Mouse (Mus musculus): ENCODE results near the gene Zfp273.
A peak's percentile ranks its signal among the peaks of the same experiment; 100 is the strongest.
"Not testable (repeated sequence)": the region's sequence is repeated elsewhere in the genome, so short reads cannot be mapped to it uniquely, and the experiment has no call there.

Gene Zfp273

GRCm38 (mm10) chr13:67813710-67814660, at the start of gene Zfp273:
Zfp273 (plus strand) TSS chr13:67813740.
- DNase-seq (ENCODE audit: low spot score in 2 of 2), result peak; percentile 58 to 82

- DNase-seq (ENCODE audit: low spot score in 2 of 2), result peak; percentile 46 to 73
These were observed 34.0 kb upstream of the Zfp273 start, which contains the start of gene Zfp493 for GRCm38 (mm10) chr13:67779265-67780221. Zfp493 (plus strand) TSS chr13:67779693.

DNA sequence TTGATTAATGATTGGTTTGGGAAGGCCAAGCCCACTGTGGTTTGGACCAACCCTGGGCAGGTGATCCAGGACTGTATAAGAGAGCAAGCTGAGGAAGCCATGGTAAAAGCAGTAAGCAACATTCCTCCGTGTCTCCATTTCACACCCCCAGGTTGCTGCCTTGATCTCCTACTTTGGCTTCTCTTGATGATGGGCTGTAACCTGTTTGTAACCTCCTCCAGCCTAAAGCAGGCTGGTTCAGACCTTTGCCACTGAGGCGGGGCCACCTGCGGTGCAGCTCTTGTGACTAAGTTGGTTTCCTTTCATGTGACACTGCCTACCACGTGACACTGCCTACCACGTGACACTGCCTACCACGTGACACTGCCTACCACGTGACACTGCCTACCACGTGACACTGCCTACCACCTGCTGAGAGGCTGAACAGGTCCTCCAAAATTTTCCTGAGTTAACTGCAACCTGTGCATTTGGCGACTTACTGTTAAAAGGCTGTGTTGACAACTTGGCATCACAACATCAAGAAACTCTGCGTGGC, 21.6 kb upstream of the Zfp273 start:
- no peak for DNase-seq (ENCODE audit: low spot score in 2 of 2)

GRCm38 (mm10) chr13:67798618-67799017, 14.9 kb upstream of the Zfp273 start:
- DNase-seq (ENCODE audit: low spot score in 2 of 2), result no peak

GRCm38 (mm10) chr13:67799151-67799550, 14.4 kb upstream of the Zfp273 start:
- DNase-seq (ENCODE audit: low spot score in 2 of 2), result not testable (repeated sequence)

DNA sequence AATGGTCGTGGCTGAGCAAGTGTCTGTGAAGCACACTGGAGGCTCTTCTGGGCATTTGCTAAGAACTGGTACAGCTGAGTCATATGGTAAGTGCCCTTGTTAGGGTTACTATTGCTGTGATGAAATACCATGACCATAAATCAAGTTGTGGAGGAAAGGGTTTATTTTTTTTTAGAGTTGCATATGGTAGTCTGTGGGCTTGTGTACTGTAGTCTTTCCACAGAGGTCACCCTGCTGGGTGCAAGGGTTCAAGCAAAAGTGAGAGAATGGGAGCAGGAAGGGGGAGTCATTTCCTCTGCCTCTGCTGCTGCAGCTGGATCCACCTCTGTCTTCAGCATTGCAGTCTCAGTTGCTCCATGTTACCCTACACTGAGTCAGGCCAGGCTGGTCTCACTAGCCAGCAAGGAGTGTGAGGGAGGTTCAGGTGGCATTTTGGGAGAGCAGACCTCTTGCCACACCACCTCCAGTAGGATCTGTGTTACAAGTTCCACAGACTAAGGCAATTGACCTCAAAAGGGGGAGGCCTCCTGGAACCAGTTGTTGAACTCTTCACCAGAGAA, 1.8 kb upstream of the Zfp273 start:
- DNase-seq (ENCODE audit: low spot score in 2 of 2), result no peak

DNA sequence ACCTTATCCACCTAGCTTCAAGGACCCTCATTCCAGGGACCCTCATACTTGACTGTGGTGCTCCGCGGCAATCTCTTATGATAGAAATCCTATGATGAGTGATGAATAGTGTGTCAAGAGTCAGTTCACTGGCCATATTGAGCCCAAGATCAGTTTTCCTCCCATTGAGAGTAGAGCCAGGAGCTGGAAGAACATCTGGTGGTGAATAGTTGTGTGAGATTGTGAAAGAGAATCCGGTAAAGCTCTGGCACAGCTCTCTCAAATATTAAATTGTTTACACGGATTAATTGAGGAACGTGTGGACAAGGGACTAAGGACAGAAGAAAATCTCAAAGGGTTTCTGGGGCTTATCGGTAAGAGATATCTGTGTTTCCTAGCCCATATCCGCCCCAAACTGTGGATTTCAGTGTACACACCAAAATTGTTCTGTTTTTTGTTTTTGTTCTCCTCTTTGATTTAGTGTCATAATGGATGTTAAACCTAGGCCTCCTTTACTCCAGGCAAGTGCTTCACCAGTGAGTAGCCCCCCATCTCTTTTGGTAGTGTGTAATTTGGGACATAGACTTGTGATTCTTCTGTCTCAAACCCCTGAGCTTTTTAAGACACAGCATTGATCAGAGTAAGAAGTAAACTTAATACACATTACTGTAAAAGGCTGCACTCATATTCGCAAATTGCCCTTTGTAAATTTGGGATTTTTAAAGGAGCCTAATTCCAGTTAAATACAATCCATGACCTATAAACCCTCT, 405 bp upstream of the Zfp273 start:
- no peak for DNase-seq (ENCODE audit: low spot score in 2 of 2)

DNA sequence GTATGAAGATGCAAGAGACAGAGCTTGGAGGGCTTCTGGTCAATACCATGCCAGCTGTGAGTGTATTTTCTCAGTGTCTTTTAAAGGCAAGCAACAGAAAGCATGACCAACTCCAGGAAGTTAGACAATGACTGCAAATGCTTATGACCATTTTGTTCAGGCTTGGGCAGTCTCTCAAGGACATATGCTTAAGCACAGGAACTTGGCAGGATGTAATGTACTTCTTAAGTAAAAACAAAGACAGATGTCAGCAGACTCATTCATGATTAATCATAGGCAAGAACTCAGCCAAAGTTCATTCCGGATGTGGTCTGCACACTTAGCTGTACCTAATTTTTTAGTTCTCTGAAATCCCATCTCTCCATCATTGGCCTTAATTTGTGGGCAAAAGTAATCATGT, 5.1 kb downstream of the Zfp273 start:
- no peak for DNase-seq (ENCODE audit: low spot score in 2 of 2)

GRCm38 (mm10) chr13:67830911-67831336, 17.4 kb downstream of the Zfp273 start, which contains the start of gene Gm10037:
Gm10037 (plus strand) TSS chr13:67831106.
- DNase-seq (ENCODE audit: low spot score in 2 of 2), result peak; percentile 48 to 74

GRCm38 (mm10) chr13:67833137-67833536, 19.6 kb downstream of the Zfp273 start:
- DNase-seq (ENCODE audit: low spot score in 2 of 2), result not testable (repeated sequence)

DNA sequence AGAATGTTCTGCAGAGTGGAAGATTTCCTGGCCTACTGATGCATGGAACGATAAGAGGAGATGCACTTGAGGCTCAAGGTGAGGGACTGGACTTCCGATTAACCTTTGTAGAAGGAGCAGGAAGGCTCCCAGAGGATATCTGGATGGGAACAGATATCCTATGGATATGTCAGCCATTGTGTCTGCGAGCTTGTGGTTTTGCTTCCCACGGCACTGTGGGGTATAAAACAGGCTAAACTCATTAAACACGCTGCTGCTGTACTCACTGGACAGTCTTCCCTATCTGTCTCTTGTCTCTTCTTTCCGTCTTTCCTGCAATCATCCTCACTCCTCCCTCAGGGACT, 30.2 kb downstream of the Zfp273 start:
- DNase-seq (ENCODE audit: low spot score in 2 of 2), result no peak

- peak in 1 of 2 experiments; percentile 66 for DNase-seq (ENCODE audit: low spot score in 2 of 2)
These were observed 30.7 kb downstream of the Zfp273 start for GRCm38 (mm10) chr13:67844119-67844852.

DNA sequence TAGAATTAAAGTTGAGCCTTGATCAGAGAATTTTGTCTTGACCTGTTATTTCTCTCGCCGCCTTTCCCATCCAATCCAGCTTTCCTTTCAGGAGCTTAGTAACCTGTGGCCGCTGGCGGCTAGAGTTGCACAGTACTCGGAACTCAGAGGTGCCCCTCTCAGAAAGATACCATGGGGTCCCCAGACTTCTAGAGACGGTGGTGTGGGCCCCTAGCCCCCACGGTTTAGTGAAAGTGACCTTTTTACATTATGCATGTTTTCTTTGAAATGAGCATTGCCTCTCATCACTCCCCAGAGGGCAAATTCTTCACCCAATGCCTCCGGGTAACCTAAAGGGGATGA, 31.3 kb downstream of the Zfp273 start:
- DNase-seq (ENCODE audit: low spot score in 2 of 2), result no peak

DNA sequence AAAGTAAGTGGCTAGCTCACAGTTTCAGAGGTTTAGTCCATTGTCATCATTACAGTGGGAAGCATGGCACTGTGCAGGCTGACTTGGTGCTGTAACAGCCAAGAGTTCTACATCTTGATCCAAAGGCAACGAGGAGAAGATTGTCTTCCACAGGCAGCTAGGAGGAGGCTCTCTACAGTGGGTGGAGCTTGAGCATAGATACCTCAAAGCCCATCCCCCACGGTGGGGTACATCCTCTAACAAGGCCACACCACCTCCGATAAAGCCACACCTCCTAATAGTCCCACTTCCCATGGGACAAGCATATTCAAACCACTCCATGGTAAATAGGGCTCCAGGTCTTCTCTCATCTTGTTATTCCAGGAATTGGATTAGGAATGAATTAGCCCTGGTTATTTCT, 36.8 kb downstream of the Zfp273 start:
- DNase-seq (ENCODE audit: low spot score in 2 of 2), result no peak

GRCm38 (mm10) chr13:67853130-67853529, 39.6 kb downstream of the Zfp273 start:
- DNase-seq (ENCODE audit: low spot score in 2 of 2), result no peak

- no peak for DNase-seq (ENCODE audit: low spot score in 2 of 2)
These were observed 40.4 kb downstream of the Zfp273 start for GRCm38 (mm10) chr13:67853983-67854382.

DNA sequence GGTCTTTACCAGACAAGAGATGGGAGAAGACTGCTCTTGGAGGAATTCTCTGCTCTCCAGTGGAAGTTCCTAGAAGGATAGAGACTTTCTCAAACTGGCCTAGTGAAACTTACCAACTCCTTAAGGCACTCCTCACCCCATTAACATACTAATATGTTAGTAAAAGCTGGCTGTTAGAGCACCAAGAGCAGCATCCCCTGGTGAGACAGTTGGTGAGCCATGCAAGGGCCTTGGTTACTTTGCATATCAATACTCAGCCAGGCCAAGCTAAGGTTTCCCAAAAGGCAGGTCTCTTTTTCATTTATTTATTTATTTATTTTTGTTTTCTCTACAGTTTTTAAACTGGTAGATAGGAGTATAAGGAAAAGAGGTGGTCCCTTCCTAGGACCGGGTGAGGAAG, 43.8 kb downstream of the Zfp273 start:
- DNase-seq (ENCODE audit: low spot score in 2 of 2), result no peak

DNA sequence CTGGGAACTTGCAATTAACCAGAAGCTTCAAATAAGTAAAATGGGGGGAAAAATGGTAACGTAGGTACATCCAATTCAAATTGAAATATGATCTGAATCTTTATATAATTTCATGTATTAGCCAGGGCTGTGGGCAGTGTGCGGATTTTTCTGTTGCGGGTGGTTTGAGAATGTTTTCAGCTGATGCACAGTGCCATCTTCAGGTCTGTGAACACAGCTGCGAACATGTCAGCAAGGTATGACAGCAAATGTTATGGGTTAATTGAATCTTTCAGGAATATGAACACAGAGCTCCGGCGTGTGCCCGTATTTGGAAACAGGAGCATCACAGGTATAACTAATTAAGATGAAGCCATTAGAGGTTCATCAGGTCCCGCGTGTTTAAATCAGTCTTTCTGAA, 49.0 kb downstream of the Zfp273 start:
- DNase-seq (ENCODE audit: low spot score in 2 of 2), result no peak

GRCm38 (mm10) chr13:67863026-67863425, 49.5 kb downstream of the Zfp273 start, which contains the start of gene BC048507:
BC048507 (plus strand) TSS chr13:67863326.
- DNase-seq (ENCODE audit: low spot score in 2 of 2), result no peak

DNA sequence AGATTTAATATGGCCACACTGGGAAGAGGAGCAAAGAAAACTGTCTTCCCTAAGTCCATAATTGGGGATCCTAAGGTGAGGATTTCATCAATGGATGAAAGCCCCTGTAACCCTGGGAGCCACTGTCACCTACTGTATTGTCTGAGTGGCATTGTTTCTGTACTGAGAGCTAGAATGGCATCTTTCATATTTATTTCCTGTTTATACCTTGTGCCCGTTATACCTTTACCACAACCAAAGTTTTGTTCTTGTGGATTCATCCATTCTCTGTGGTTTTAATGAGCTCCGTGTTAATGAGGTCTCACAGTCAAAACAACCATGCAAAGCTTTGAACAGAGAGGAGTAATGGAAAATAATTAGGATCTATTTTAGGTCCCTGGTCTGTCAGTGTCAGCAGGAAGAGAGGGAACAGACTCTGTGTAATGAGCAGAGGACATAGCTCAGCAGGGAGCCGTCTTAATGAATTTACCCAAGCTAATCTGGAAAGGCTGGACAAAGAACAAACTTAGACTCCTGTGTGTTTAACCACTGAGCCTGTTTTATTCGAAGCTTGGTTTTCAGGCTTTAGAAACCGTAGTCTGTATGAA, 51.3 kb downstream of the Zfp273 start:
- DNase-seq (ENCODE audit: low spot score in 2 of 2), result no peak
